Mouse (Mus musculus): ENCODE data around the gene Crisp1. TPM values are rescaled to one million over a fixed set of nuclear protein-coding genes. Genes with fewer than 3 reads are reported as not detected.

The Crisp1 gene
- polyA plus RNA-seq (2015; fragmentation: Nextera tagmentation; extraction: Ambion mirVana) = not detected in 2 replicates

- WGBS (ENCODE audit: insufficient replicate concordance) = 20% methylated on average over 2 of the region's 2 CpGs
- H3K27me3 ChIP-seq = no peaks in the 10 kb centered on the region
- H3K4me1 ChIP-seq (replicated peaks) = no peaks in the 10 kb centered on the region
- H3K27ac ChIP-seq (replicated peaks) = no peak within 1 kb of the TSS
- H3K9me3 ChIP-seq (replicated peaks) = no peaks in the 10 kb centered on the region
- H3K4me3 ChIP-seq (replicated peaks) = no peak within 1 kb of the TSS
- no peaks in the 10 kb centered on the region for H3K36me3 ChIP-seq (replicated peaks)
- H3K9ac ChIP-seq = no peak within 1 kb of the TSS
- no peak within 1 kb of the TSS for H3K4me2 ChIP-seq
- ATAC-seq (ENCODE audit: insufficient read depth) = no peak
These were observed at the start of gene Crisp1 for GRCm38 (mm10) chr17:40319062-40319461. Gene Crisp1 (minus strand): TSS chr17:40319207.

GRCm38 (mm10) chr17:40342497-40343009, 23.5 kb upstream of the Crisp1 start:
- 45% methylated on average over 3 of the region's 3 CpGs for WGBS (ENCODE audit: insufficient replicate concordance)
- Histone ChIP-seq H3K4me1 (replicated peaks) (no peaks in the 10 kb centered on the region), H3K36me3 (replicated peaks) (no peaks in the 10 kb centered on the region), H3K4me3 (replicated peaks) (no peak overlapping the region), H3K27ac (replicated peaks) (no peak overlapping the region), H3K4me2 (no peak overlapping the region), H3K9ac (no peak overlapping the region), H3K27me3 (no peaks in the 10 kb centered on the region), H3K9me3 (replicated peaks) (no peaks in the 10 kb centered on the region)
- no peak for ATAC-seq (ENCODE audit: insufficient read depth)

- no peak overlapping the region for H3K27ac ChIP-seq (replicated peaks)
- no peaks in the 10 kb centered on the region for H3K27me3 ChIP-seq
- H3K9ac ChIP-seq = no peak overlapping the region
- H3K36me3 ChIP-seq (replicated peaks) = no peaks in the 10 kb centered on the region
- H3K4me2 ChIP-seq = no peak overlapping the region
- ATAC-seq (ENCODE audit: insufficient read depth) = no peak
- no peaks in the 10 kb centered on the region for H3K4me1 ChIP-seq (replicated peaks)
- no peak overlapping the region for H3K4me3 ChIP-seq (replicated peaks)
- H3K9me3 ChIP-seq (replicated peaks) = no peaks in the 10 kb centered on the region
- WGBS (ENCODE audit: insufficient replicate concordance) = 43% methylated on average over 2 of the region's 2 CpGs
These were observed 33.6 kb downstream of the Crisp1 start for GRCm38 (mm10) chr17:40285435-40285834.

GRCm38 (mm10) chr17:40275519-40275918, 43.5 kb downstream of the Crisp1 start:
- no peaks in the 10 kb centered on the region for H3K27me3 ChIP-seq
- 34% methylated on average over 1 of the region's 1 CpGs for WGBS (ENCODE audit: insufficient replicate concordance)
- no peak for ATAC-seq (ENCODE audit: insufficient read depth)
- no peak overlapping the region for H3K4me3 ChIP-seq (replicated peaks)
- H3K9me3 ChIP-seq (replicated peaks) = no peaks in the 10 kb centered on the region
- no peaks in the 10 kb centered on the region for H3K36me3 ChIP-seq (replicated peaks)
- no peaks in the 10 kb centered on the region for H3K4me1 ChIP-seq (replicated peaks)
- H3K4me2 ChIP-seq = no peak overlapping the region
- H3K27ac ChIP-seq (replicated peaks) = no peak overlapping the region
- H3K9ac ChIP-seq = no peak overlapping the region

- Histone ChIP-seq H3K4me3 (replicated peaks) (no peak overlapping the region), H3K9me3 (replicated peaks) (no peaks in the 10 kb centered on the region), H3K27me3 (no peaks in the 10 kb centered on the region), H3K4me1 (replicated peaks) (no peaks in the 10 kb centered on the region), H3K27ac (replicated peaks) (no peak overlapping the region), H3K4me2 (no peak overlapping the region), H3K9ac (no peak overlapping the region), H3K36me3 (replicated peaks) (no peaks in the 10 kb centered on the region)
- no peak for ATAC-seq (ENCODE audit: insufficient read depth)
- 43% methylated on average over 1 of the region's 1 CpGs for WGBS (ENCODE audit: insufficient replicate concordance)
These were observed 44.0 kb downstream of the Crisp1 start for GRCm38 (mm10) chr17:40274906-40275470.

- H3K9ac ChIP-seq = no peak overlapping the region
- H3K4me3 ChIP-seq (replicated peaks) = no peak overlapping the region
- no peaks in the 10 kb centered on the region for H3K9me3 ChIP-seq (replicated peaks)
- no peak for ATAC-seq (ENCODE audit: insufficient read depth)
- H3K27me3 ChIP-seq = no peaks in the 10 kb centered on the region
- no peaks in the 10 kb centered on the region for H3K4me1 ChIP-seq (replicated peaks)
- H3K27ac ChIP-seq (replicated peaks) = no peak overlapping the region
- H3K36me3 ChIP-seq (replicated peaks) = no peaks in the 10 kb centered on the region
- no peak overlapping the region for H3K4me2 ChIP-seq
- WGBS (ENCODE audit: insufficient replicate concordance) = 19% methylated on average over 1 of the region's 1 CpGs
These were observed 66.5 kb downstream of the Crisp1 start for GRCm38 (mm10) chr17:40252487-40252886.

Other genes with a start within 250 kb of the Crisp1 start
- gene AC192777.2, start 223.8 kb downstream of the Crisp1 start, polyA plus RNA-seq (2015; fragmentation: Nextera tagmentation; extraction: Ambion mirVana) = not detected in 2 replicates
- gene Pgk2, start 110.6 kb downstream of the Crisp1 start, polyA plus RNA-seq (2015; fragmentation: Nextera tagmentation; extraction: Ambion mirVana) = not detected in 2 replicates
- not detected in 2 replicates for gene Crisp3, start 76.9 kb downstream of the Crisp1 start, polyA plus RNA-seq (2015; fragmentation: Nextera tagmentation; extraction: Ambion mirVana)
- gene Esp8, start 200.8 kb upstream of the Crisp1 start, polyA plus RNA-seq (2015; fragmentation: Nextera tagmentation; extraction: Ambion mirVana) = not detected in 2 replicates
- gene Esp6, start 242.3 kb upstream of the Crisp1 start, polyA plus RNA-seq (2015; fragmentation: Nextera tagmentation; extraction: Ambion mirVana) = not detected in 2 replicates